Mouse (Mus musculus) spleen, postnatal 14 days (tissue): Measurements from ENCODE around the gene Rrp1b.
"Not testable (repeated sequence)": the region's sequence is repeated elsewhere in the genome, so short reads cannot be mapped to it uniquely, and the experiment has no call there.

Experiments used
- DNase-seq, 2 experiments: peaks; one replicate each; pipeline ENCODE4 v3.0.0; 2021 to 2022; ENCODE audit warnings: low spot score in 2 of 2

The Rrp1b gene

DNA sequence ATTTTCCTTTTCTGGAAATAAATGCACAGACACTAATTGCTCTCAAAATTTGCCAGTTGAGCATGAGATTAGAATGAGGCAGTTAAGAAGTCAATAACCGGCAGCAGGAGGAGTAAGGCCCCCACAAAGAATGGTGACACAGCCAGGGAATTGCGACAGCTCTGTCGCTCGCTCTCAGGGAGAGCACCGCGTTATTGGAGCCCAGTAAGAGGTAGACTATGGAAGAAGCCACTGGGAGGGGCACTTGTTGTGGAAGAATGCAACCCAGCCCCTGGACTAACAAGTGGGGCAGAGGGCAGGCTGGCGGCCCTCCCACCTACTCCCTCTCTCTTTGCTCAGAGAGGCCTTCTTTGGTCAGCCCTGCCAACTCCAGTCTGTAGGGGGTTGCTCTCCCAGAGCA, 4.2 kb upstream of the Rrp1b start:
- DNase-seq: no peak

DNA sequence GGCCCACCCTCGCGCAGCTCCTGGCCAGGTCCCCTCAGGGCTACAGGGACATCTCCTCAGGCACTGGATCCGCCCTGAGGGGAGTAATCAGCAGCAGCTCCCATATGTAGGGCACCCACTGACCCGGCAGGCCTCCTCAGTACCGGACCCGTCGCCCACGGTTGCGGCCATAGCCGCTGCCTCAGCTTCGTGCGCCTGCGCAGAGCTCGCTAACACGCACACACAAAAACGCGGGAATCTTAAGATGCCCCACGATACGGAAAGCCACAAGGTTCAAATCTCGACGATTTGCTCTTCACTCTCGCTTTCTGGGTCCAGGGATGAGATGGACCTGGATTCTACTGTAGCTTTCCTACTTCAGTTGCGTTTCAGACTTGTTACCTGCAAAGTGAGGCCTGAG, 1.6 kb upstream of the Rrp1b start:
- no peak for DNase-seq

DNA sequence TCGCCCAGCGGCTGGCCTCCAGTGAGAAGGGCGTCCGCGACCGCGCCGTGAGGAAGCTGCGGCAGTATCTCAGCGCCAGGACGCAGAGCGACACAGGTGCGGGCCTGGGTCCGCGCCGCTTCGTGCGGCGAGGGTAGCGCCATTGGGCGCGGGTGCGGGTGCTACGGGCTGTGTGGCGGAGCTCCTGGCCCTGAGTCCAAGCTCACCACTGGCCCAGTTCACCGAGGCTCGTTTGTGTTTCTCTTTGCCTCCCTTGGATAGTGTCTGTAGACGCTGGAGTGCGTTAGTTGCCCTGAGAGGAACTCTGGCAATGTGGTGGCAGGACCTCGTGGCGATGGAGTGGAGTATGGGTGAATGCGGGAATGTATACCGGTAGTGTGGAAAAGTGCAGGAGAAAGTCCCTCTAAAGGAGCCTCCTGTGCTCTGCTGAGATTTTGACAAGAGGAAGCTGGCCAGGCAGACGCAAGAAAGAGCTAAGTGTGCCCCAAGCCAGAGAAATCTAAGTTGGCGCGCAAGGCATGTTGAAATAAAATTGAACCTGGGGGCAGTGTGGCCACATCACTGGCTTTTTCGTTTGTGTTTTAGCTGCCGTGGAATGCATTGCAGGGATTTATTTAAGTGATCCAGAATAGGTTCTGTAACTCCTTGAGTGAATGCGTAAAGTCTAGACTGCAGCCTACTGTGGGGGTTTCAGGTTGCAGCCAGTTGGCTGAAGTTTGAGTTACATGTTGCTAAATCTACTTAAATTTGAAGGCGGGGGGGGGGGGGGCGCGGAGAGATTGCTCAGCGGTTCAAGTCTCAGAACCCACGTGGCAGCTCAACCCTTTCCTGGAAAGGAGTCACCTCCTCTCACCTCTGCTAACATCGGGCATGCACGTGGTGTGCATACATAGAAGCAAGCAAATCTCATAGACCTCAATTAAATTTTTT, 874 bp downstream of the Rrp1b start:
- no peak for DNase-seq

DNA sequence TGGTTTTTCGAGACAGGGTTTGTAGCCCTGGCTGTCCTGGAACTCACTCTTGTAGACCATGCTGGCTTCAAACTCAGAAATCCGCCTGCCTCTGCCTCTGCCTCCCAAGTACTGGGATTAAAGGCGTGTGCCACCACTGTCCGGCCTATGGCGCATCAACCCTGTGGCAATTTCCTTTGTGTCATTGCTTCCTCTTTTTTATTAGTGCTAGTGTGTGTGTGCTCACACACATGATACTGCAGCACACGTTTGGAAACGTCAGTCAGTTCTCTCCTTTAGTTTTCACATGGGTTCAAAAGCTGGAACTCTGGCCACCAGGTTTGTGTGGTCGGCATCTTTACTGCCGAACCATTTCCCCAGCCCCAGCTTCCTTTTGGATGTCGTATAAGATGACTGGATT, 4.4 kb downstream of the Rrp1b start:
- no peak for DNase-seq

DNA sequence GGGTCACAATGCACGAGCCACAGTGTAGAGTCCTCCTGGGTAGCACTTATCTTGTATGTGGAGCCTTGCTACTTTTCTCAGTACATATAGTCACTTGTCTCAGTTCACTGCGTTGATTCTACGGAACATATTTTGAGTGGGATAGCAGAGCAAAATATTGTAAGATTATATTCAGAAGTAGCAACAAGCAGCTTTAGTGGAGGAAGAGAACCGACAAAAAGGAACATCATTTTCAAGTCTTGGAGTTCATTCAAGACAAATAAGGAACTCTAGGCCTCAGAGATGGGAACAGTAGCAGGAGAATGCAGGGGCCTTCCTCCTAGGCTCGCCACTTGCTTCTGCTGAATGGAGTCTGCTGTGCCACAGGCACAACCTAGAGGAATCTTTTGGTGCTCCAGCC, 10.6 kb downstream of the Rrp1b start:
- DNase-seq: no peak

DNA sequence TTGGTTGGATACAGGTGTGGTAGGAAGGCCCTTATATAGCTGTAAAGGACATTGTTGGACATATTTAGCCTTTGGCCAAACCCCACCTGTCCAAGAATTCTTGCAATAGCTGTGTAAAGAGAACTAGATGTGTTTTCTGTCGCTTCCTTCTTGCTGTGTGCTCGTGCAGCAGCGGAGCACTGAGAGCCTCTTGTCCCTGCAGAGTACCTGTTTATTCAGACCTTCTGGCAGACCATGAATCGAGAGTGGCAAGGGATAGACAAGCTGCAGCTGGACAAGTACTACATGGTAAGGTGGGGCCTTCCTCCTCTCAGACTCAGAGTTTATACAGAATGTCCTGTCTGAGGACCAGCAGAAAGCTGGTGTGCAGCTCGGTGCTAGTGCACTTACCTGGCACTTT, 12.5 kb downstream of the Rrp1b start:
- no peak for DNase-seq

DNA sequence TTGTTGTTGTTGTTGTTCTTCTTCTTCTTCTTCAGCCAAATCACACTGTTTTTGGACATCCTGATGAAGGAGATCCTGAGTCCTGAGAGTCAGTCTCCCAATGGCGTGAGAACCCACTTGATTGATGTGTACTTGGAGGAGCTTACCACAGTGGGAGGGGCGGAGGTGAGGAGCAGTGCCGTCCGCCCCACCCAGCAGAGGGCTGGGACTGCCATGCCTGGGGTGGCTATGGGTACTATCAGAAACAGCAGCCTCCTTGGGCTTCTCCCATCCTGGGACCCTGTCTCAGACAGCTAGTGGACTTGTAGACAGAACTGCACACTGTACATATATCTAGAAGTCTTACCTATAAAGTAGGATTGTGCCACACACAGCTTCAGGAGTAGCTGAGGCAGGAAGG, 14.0 kb downstream of the Rrp1b start:
- DNase-seq: no peak

DNA sequence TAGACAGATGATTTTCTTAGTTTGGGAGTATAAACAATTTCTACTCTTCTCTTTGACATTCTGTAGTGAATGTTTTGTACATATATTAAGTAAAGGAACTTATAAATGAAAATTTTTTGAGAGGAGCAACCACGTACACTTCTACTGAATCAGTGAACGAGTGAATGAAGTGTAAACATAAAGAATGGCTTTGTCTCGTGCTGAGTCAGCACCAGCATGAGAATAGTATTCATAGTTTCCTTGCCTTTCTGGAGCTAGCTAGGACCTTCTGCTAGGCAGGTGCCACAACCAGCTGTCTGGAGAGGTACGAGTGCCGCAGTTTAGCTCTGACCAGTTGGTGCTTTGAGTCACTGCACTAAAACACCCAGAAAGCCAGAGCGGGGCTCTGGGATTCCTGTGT, 14.7 kb downstream of the Rrp1b start:
- DNase-seq: no peak

DNA sequence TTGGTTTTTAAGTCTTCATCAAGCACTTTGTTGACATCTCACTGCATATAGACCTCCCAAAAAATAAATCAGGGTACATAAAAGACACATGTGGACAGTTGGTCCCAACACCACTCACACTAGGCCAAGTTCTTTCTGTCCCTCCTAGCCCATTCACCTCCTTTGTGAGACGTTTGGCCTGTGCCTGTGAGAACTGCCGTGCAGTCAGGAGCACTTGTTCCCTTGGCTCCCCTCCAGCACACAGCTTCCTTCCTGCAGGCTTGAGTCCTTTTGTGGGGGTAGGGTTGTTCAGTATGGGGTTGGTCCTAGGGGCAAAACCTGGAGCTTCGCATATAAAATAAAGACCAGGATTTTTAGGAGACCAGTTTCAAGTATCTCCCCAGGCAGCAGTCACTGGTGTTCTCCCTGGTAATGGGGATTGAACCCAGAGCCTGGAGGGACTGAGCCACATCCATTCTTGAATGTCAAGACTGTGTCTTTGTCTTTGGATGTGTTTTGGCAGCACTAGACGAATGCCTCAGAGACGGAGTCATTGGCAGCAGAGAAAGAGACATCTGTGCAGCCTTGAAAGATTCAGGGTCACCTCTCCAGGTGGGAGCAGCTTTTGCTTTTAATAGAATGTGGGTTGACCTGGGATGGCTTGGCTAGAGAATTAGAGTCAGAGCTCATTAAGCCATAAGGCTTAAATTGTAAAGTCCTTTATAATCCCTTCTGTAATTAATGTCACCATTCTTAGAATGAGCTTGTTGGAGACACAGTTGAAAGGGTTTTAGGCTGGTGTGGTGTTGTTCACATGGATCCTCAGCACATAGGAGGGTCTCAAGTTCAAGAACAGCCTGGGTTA, 16.6 kb downstream of the Rrp1b start:
- no peak for DNase-seq

DNA sequence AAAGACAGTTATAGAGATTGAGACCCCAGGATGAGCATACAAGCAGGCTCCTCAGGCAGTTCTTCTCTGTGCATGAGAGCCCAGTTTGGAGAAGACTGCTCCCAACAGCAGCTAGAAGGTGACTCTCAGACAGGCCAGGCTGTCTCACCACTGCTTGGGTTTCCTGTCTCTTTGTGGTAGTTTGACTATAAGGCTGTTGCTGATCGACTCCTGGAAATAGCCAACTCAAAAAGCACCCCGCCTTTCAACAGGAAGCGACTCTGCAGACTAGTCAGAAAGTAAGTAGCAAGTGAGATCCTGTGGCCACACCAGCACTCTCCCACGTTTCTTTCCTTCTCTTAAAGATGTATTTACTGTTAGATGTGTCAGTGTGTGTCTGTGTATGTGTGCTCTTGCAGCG, 17.8 kb downstream of the Rrp1b start:
- DNase-seq: no peak

DNA sequence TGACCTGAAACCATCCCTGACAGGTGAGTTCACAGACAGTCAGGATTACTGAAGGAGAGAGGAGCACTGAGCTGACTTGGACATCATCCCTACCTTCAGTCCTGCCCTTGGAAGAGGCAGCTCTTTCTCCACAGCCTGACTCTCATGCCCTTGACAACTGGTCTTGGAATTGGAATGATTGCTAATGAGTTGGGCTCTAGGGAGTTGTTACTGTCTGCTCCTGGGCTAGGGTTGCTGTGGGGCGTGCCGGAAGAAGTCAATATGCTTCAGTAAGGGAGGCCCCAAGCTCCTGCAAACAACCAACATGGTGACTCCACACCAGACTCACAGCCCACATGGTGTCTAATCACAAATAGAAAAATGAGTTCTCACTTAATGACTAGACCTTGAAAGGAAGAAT, 21.9 kb downstream of the Rrp1b start:
- no peak for DNase-seq

DNA sequence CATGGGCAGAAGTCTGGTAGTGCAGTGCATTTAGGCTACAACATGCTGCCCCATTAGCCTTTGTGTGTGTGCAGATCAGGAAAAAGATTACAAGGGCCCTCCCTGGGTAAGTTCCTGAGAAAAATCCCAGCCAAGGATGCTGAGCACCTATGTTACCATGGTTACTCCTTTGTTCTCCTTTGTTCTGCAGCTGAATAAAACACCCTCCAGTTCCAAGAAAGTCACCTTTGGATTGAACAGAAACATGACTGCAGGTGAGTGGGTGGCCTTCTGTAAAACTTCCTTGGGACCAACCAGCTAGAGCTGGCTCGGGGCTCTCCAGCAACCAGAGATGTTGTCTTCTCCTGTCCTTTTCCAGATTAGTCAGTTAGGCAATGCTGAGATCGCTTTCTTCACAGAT, 23.2 kb downstream of the Rrp1b start:
- DNase-seq: no peak

DNA sequence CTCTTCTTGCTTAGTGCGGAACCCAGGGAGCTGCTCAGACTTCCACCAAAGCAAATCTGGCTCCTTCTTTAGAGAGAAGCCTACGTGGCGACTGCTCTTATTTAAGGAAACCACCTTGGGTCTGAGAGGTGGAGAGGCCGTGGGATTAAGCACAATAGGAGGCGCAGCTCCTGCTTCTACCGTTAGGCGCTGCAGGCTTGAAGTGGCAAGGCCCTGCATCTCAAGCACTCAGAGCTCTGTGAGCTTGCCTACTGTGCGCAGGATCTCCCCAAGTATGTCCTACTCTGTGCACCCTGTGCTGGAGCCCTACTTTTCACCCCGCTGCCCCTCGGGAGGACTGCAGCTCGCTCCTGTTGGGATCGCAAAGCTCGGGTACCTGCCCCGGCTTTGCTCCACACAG, 25.3 kb downstream of the Rrp1b start:
- DNase-seq: no peak

DNA sequence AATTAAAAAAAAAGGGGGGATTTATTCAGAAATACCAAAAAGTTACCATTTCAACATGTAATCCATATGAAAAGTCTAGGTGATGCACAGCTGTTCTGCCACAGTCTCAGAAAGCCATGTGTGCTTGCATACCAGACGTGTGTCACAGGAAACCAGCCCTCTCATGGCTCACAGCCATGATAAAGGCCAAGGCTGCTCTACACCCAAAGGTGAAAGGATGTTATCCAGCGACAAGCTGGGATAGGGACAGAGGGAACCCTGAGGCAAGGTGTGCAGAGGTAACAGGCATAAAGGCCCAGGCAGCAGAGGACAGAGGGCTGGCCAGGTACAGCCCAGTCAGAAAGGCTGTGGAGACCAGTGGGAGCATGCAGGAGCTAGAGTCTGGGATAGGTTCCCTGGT, 27.8 kb downstream of the Rrp1b start:
- DNase-seq: no peak

DNA sequence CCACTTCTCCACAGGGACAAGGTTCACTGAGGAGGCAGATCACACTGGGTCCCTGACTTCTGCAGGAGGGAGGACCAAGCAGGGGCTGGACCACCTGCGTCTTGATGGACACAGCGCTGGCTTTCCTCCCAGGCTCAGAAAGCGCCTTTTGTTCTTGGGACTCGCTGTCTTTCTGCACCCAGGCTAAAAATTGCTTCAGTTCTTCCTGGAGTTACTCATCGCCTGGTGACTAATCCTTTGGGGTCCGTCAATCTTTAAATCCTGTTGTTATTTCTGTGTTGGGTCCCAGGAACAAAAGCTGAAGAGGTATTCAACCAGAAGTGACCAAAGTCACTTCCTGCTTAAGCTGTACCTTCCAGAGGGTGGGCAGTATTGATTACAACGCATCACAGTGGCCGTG, 28.9 kb downstream of the Rrp1b start:
- not testable (repeated sequence) for DNase-seq

DNA sequence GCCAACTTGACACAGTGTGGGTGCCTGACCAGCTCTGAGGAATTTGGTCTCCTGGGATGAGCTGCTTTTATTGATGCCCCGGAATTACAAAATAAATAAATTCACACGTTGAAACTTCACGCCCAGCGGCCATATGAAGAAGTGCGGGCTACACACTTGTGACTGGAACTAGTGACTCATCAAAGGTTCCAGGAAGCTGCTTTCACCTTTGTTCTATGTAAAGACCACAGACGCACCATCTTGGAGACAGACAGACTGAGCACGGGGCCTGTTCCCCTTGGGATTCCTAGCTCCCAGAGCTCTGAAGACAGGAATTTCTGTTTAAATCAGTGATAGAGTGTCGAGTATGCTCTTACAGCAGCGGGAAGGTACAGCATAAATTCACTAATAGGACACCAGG, 31.6 kb downstream of the Rrp1b start:
- DNase-seq: no peak

DNA sequence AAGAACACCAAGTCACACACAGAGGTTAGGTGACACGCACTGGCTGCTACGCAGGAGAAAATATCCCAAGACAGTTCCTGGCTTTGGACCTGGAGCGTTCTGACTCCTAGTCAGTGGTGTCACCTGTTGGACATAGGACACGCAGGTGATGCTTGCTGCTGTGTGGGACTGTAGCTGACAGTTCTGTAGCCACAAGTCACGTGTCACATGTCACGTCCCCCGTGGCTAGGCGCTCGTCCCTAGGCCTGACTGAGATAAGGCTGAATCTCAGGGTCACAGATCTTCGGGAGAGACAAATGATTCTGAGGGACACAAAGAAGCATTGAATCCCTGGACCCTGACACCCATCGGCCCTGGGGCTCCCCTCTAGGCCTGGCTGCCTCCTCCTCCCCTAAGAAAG, 32.5 kb downstream of the Rrp1b start:
- DNase-seq: no peak

DNA sequence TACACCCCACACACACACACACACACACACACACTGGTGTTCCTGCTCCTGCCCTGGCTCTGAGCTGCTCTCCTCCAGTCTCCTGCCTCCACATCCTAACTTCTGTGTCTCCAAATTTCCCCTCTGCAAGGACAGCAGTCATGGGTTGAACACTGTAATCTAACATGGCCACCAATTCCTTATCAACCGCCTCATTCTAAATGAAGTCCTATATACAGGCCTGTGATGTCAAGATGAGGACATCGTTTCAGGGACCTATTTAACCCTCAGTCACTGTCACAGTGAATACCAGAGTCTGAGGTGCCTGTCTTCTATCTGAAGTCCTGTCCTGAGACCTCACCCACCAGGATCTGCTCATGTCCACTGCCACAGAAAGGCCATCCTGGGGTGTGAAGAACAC, 32.9 kb downstream of the Rrp1b start:
- no peak for DNase-seq

DNA sequence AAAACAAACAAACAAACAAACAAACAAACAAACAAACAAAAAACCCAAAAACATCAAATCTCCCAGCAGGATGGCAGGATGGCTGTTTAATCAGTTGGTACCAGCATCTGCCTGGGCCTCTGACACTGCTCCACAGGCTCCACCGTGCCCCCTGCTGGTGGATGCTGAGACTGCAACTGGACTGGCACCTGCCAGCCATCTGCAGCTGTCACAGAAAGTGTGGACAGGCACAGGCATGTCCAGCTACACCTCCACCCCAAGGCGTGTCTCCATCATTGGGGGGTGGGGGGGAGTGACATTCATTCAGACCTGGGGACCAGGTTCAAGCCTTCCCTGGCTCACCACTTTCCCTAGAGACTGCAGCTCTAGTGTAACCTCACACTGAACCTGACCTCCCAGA, 37.5 kb downstream of the Rrp1b start:
- DNase-seq: peak; percentile 75 to 88

DNA sequence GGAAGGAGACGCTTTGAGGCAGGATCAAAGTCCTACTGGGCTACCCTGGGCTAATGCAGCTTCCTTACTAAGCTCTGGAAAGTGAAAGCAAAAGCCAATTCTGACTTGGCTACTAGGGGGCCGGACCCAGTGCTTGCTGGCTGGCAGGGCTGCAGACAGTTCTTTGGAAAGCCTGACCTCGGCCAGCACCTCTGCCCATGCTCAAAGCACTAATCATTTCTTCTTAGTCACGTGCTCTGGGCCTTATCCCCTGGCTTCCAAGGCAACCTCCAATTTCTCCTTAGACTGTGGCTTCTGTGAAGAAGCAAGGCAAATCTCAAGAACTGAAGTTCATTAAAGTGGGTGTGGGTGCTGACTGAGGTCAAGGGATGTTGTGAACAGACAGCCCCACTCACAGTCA, 38.8 kb downstream of the Rrp1b start:
- DNase-seq: no peak

DNA sequence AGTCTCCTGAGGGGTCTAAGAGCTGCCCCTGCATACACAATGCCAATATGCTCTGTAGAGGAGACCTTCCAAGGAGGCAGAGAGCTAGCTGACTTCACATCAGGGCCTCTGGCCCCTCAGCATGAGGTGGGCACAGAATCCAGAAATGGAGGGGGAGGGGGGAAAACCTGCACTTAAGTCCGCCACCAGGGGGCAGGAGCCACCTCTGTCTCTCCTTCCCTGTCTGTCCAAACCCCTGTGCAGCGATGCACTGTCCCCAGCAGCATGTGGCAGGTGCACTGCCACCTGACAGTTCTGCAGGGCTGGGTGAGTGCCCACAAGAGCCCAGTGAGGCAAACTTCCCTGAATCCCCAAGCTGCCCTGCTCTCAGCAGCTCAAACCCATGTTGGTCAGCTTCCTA, 39.3 kb downstream of the Rrp1b start:
- peak in 1 of 2 experiments; percentile 35 for DNase-seq

DNA sequence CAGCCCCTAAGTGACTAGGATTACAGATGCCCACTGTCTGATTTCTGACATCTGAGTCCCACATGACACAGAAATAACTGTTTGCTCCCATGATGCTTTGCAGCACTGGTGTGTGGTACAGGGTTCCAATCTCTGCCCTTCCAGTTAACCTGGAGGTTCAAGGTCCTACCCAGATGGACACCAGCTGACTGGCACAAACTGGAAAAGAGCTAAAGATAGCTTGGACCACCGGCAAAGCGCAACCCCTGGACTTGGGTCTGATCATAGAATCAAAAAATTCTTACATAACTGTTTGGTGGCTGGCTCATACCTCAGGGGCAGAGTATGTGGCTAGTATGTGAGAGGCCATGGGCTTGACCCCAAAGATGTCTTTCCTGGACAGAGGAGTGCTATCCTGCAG, 47.5 kb downstream of the Rrp1b start:
- no peak for DNase-seq

DNA sequence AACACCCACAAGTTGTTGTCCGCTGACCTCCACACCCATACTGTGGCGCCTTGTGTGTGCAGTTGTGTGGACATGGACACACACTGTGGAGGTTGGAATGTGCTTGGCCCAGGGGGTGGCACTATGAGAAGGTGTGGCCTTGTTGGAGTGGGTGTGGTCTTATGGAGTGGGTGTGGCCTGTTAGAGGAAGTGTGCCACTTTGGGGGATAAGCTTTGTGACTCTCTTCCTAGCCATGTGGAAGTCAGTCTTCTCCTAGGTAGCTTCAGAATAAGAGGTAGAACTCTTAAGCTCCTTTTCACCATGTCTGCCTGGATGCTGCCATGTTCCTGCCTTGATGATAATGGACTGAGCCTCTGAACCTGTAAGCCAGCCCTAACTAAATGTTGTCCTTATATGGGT, 51.2 kb downstream of the Rrp1b start:
- no peak for DNase-seq
